Mouse (Mus musculus) lung, postnatal 0 days (tissue): Measurements from ENCODE around the gene Gm28230.

Source experiments
- CTCF ChIP-seq: IDR thresholded peaks from 2 replicates; pipeline ENCODE4 v1.5.1; 2016; ENCODE audit warnings: antibody characterized with exemption, mild to moderate bottlenecking
- EP300 ChIP-seq: IDR thresholded peaks from 2 replicates; pipeline ENCODE4 v1.6.1; 2016; ENCODE audit warnings: antibody characterized with exemption, mild to moderate bottlenecking, control low read depth

DNA sequence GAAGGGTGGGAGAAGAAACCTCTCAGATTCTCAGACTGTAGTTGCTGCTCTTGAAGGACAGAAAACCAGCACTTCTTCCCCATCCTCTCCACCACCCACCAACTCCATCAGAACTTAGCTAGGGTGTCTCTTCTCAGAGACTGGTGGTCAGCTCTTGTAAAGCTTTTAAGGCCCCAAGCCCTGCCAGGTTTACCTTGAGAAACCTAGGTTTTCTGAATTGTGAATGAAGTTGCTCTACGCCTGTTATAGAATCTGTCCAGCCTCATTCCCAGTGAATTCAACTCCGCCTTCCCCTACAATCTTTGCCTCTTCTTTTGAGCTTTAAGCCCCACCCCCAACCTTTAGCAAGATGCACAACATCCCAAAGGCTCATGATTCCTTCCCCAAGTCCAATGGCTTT is 49.4 kb upstream of the Gm28230 start:
- TF ChIP-seq CTCF (no peak), EP300 (no peak)
